7 mouse cellular contexts compared by ENCODE assay signal in the genomic region with DNA sequence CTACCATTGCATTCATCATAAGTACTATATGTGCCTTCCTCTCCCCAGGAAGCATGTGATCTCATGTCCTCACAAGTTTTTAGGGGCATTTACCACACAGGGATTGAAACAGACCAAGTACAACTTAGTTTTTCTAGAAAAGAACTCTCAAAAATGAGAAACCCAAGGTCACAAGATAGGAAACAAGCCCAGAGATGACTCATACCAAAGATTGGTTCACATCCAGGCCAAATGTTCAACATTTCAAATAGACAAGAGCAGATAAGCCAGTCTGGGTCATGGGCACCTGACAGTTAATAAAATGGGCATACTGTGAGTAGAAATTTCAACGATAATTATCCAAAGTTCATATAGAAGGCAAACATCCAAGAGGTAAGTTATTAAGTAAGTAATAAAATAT.
"Had no signal": no experiment of that assay in that cellular context is flagged by ENCODE, and none has a peak within 500 bp of the region (broad histone marks: within the 10 kb centered on the region; RNA-seq: fewer than 3 reads in every experiment).

No protein-coding gene starts in this region.

- DNase-seq: lung, adult 18-20 months; lung, embryonic 14.5 days; lung, postnatal 10 days; right cerebral cortex, postnatal 14 days; thymus, adult 2 months; thymus, postnatal 25 days; thymus, postnatal 4 days had no signal
